Mouse (Mus musculus) brain, embryonic 14.5 days (tissue): Measurements from ENCODE around the gene Tbc1d8.

Experiments used
- CTCF ChIP-seq: fragments of 200-500 bp; IDR thresholded peaks from 2 replicates; pipeline ENCODE4 v1.5.1; 2012; ENCODE audit warnings: inconsistent platforms, mild to moderate bottlenecking, moderate library complexity, borderline replicate concordance; ENCODE audit not compliant: insufficient read depth, insufficient read length; ENCODE audit errors: extremely low read depth
- POLR2A ChIP-seq: fragments of 200-500 bp; IDR thresholded peaks from 2 replicates; pipeline ENCODE4 v1.6.1; 2012; ENCODE audit warnings: mild to moderate bottlenecking, inconsistent platforms, borderline replicate concordance; ENCODE audit not compliant: poor library complexity, insufficient read depth, insufficient read length, severe bottlenecking; ENCODE audit errors: extremely low read depth

DNA sequence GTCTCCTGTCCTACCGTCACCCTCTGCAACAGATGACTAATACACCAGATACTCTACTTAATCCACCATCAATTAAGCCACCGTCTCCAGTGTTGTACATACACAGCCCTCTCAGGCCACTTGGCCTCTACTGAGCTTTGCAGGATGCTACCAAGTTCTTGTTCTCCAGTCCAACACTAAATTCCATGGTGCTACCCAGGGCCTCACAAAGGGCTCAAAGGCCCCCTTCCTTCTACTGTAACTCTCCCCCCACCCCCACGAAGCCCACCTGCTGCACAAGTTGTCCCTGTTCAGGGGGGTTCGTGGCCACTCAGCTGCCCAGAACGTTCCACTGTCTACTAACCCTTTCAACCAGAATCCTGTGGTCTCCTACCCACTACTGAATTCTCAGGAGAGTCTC, 1.5 kb downstream of the Tbc1d8 start:
- TF ChIP-seq CTCF, result no peak
- no peak for TF ChIP-seq POLR2A
